Mouse (Mus musculus): ENCODE results near the gene Car7.

GRCm38 (mm10) chr8:104564633-104565456 is 30.4 kb downstream of the Car7 start:
- TF ChIP-seq CTCF (conservative IDR thresholded peaks at IDR 0.05; ENCODE audit: insufficient read depth, insufficient read length, low read depth, low read length), result peak; percentile 92
- no peak for TF ChIP-seq POLR2A (IDR thresholded peaks at IDR 0.05; ENCODE audit: low read depth, low read length)

Measured in kidney, adult 2 months (tissue).